Mouse (Mus musculus): ENCODE results near the gene Fam168a. TPM values are rescaled to one million over a fixed set of nuclear protein-coding genes. Genes with fewer than 3 reads are reported as not detected.
"Not testable (repeated sequence)": the region's sequence is repeated elsewhere in the genome, so short reads cannot be mapped to it uniquely, and the experiment has no call there.

Gene Fam168a
- polyA plus RNA-seq, 1 experiment from 2014 or later: 33.3 TPM

- not testable (repeated sequence) for H3K4me2 ChIP-seq; H3K4me1 ChIP-seq; H3K4me3 ChIP-seq (replicated peaks); H3K27me3 ChIP-seq (replicated peaks); H3K9ac ChIP-seq; ATAC-seq (ENCODE audit: insufficient read depth, low FRiP score, low read depth); H3K36me3 ChIP-seq; H3K9me3 ChIP-seq; H3K27ac ChIP-seq
- 65% methylated on average over 7 of the region's 7 CpGs for WGBS
Observed at GRCm38 (mm10) chr7:100846033-100846432, 139.6 kb downstream of the Fam168a start.

- Histone ChIP-seq H3K27me3 (replicated peaks) (no peaks in the 10 kb centered on the region), H3K9me3 (no peaks in the 10 kb centered on the region), H3K4me1 (peaks cover 9% of the 10 kb centered on the region; the same call in 1 of the 2 replicates), H3K4me2 (no peak overlapping the region), H3K27ac (no peak overlapping the region), H3K36me3 (no peaks in the 10 kb centered on the region), H3K9ac (no peak overlapping the region), H3K4me3 (replicated peaks) (no peak overlapping the region)
- WGBS: 82% methylated on average over 6 of the region's 6 CpGs
- no peak for ATAC-seq (ENCODE audit: insufficient read depth, low FRiP score, low read depth)
Observed at GRCm38 (mm10) chr7:100847131-100847530, 140.7 kb downstream of the Fam168a start.

- WGBS: 43% methylated on average over 6 of the region's 6 CpGs
- Histone ChIP-seq H3K4me3 (replicated peaks) (no peak overlapping the region), H3K4me1 (peaks cover 9% of the 10 kb centered on the region; the same call in 1 of the 2 replicates), H3K36me3 (no peaks in the 10 kb centered on the region), H3K27me3 (replicated peaks) (no peaks in the 10 kb centered on the region), H3K9ac (no peak overlapping the region), H3K9me3 (no peaks in the 10 kb centered on the region), H3K4me2 (no peak overlapping the region), H3K27ac (no peak overlapping the region)
- no peak for ATAC-seq (ENCODE audit: insufficient read depth, low FRiP score, low read depth)
Observed at GRCm38 (mm10) chr7:100848744-100849143, 142.3 kb downstream of the Fam168a start.

- no peaks in the 10 kb centered on the region for H3K27me3 ChIP-seq (replicated peaks)
- 79% methylated on average over 2 of the region's 2 CpGs for WGBS
- ATAC-seq (ENCODE audit: insufficient read depth, low FRiP score, low read depth): no peak
- H3K4me1 ChIP-seq: peaks cover 14% of the 10 kb centered on the region; the same call in 1 of the 2 replicates
- H3K9me3 ChIP-seq: no peaks in the 10 kb centered on the region
- H3K36me3 ChIP-seq: no peaks in the 10 kb centered on the region
- H3K4me3 ChIP-seq (replicated peaks): no peak overlapping the region
- no peak overlapping the region for H3K4me2 ChIP-seq
- no peak overlapping the region for H3K27ac ChIP-seq
- no peak overlapping the region for H3K9ac ChIP-seq
Observed at GRCm38 (mm10) chr7:100849508-100849907, 143.1 kb downstream of the Fam168a start.

GRCm38 (mm10) chr7:100851481-100852356 is 145.3 kb downstream of the Fam168a start:
- ATAC-seq (ENCODE audit: insufficient read depth, low FRiP score, low read depth): no peak
- Histone ChIP-seq H3K4me2 (no peak overlapping the region), H3K4me1 (peaks cover 18% of the 10 kb centered on the region; the same call in 1 of the 2 replicates), H3K4me3 (replicated peaks) (no peak overlapping the region), H3K36me3 (no peaks in the 10 kb centered on the region), H3K27ac (peak overlapping the region; percentile 3; the same call in 1 of the 2 replicates), H3K9ac (no peak overlapping the region), H3K27me3 (replicated peaks) (no peaks in the 10 kb centered on the region), H3K9me3 (no peaks in the 10 kb centered on the region)
- WGBS: 50% methylated on average over 9 of the region's 9 CpGs

GRCm38 (mm10) chr7:100853396-100853795 is 147.0 kb downstream of the Fam168a start:
- peaks cover 18% of the 10 kb centered on the region; the same call in 1 of the 2 replicates for H3K4me1 ChIP-seq
- no peaks in the 10 kb centered on the region for H3K27me3 ChIP-seq (replicated peaks)
- no peak overlapping the region for H3K4me2 ChIP-seq
- H3K9ac ChIP-seq: no peak overlapping the region
- ATAC-seq (ENCODE audit: insufficient read depth, low FRiP score, low read depth): no peak
- H3K27ac ChIP-seq: no peak overlapping the region
- H3K9me3 ChIP-seq: no peaks in the 10 kb centered on the region
- 65% methylated on average over 3 of the region's 3 CpGs for WGBS
- no peaks in the 10 kb centered on the region for H3K36me3 ChIP-seq
- H3K4me3 ChIP-seq (replicated peaks): no peak overlapping the region

- no peak for ATAC-seq (ENCODE audit: insufficient read depth, low FRiP score, low read depth)
- Histone ChIP-seq H3K9me3 (no peaks in the 10 kb centered on the region), H3K9ac (no peak overlapping the region), H3K27ac (no peak overlapping the region), H3K4me1 (peaks cover 18% of the 10 kb centered on the region; the same call in 1 of the 2 replicates), H3K4me2 (no peak overlapping the region), H3K27me3 (replicated peaks) (no peaks in the 10 kb centered on the region), H3K4me3 (replicated peaks) (no peak overlapping the region), H3K36me3 (no peaks in the 10 kb centered on the region)
- WGBS: 54% methylated on average over 6 of the region's 6 CpGs
Observed at GRCm38 (mm10) chr7:100854137-100854814, 147.8 kb downstream of the Fam168a start.

GRCm38 (mm10) chr7:100854861-100855260 is 148.4 kb downstream of the Fam168a start:
- 83% methylated on average over 5 of the region's 5 CpGs for WGBS
- peaks cover 21% of the 10 kb centered on the region; the same call in 1 of the 2 replicates for H3K4me1 ChIP-seq
- H3K9ac ChIP-seq: no peak overlapping the region
- H3K9me3 ChIP-seq: no peaks in the 10 kb centered on the region
- no peaks in the 10 kb centered on the region for H3K36me3 ChIP-seq
- no peak overlapping the region for H3K27ac ChIP-seq
- H3K27me3 ChIP-seq (replicated peaks): no peaks in the 10 kb centered on the region
- no peak overlapping the region for H3K4me3 ChIP-seq (replicated peaks)
- ATAC-seq (ENCODE audit: insufficient read depth, low FRiP score, low read depth): no peak
- no peak overlapping the region for H3K4me2 ChIP-seq

- 50% methylated on average over 4 of the region's 4 CpGs for WGBS
- H3K36me3 ChIP-seq: no peaks in the 10 kb centered on the region
- H3K27me3 ChIP-seq (replicated peaks): no peaks in the 10 kb centered on the region
- no peaks in the 10 kb centered on the region for H3K9me3 ChIP-seq
- H3K4me2 ChIP-seq: no peak overlapping the region; the same call in 1 of the 2 replicates
- no peak overlapping the region for H3K4me3 ChIP-seq (replicated peaks)
- H3K9ac ChIP-seq: no peak overlapping the region
- ATAC-seq (ENCODE audit: insufficient read depth, low FRiP score, low read depth): no peak
- H3K27ac ChIP-seq: peak overlapping the region; percentile 49
- H3K4me1 ChIP-seq: peaks cover 22% of the 10 kb centered on the region; the same call in 1 of the 2 replicates
Observed at GRCm38 (mm10) chr7:100855300-100855699, 148.9 kb downstream of the Fam168a start.

GRCm38 (mm10) chr7:100855795-100856573 is 149.5 kb downstream of the Fam168a start:
- Histone ChIP-seq H3K4me2 (no peak overlapping the region; the same call in 1 of the 2 replicates), H3K9ac (no peak overlapping the region), H3K4me3 (replicated peaks) (no peak overlapping the region), H3K27ac (peak overlapping the region; percentile 49), H3K4me1 (peaks cover 25% of the 10 kb centered on the region; the same call in 1 of the 2 replicates), H3K36me3 (no peaks in the 10 kb centered on the region), H3K27me3 (replicated peaks) (no peaks in the 10 kb centered on the region), H3K9me3 (no peaks in the 10 kb centered on the region)
- no peak for ATAC-seq (ENCODE audit: insufficient read depth, low FRiP score, low read depth)
- 50% methylated on average over 5 of the region's 5 CpGs for WGBS

- Histone ChIP-seq H3K4me1 (peaks cover 13% of the 10 kb centered on the region; the same call in 1 of the 2 replicates), H3K27me3 (replicated peaks) (no peaks in the 10 kb centered on the region), H3K9me3 (no peaks in the 10 kb centered on the region), H3K4me3 (replicated peaks) (no peak overlapping the region), H3K9ac (no peak overlapping the region), H3K36me3 (no peaks in the 10 kb centered on the region), H3K27ac (no peak overlapping the region), H3K4me2 (no peak overlapping the region)
- no peak for ATAC-seq (ENCODE audit: insufficient read depth, low FRiP score, low read depth)
- WGBS: 78% methylated on average over 3 of the region's 3 CpGs
Observed at GRCm38 (mm10) chr7:100860450-100860849, 154.0 kb downstream of the Fam168a start.

Data from stomach, embryonic 15.5 days (tissue).